Mouse (Mus musculus) WW6 (cell line): Measurements from ENCODE around the gene Hspb8.
"Not testable (repeated sequence)": the region's sequence is repeated elsewhere in the genome, so short reads cannot be mapped to it uniquely, and the experiment has no call there.

ENCODE experiments used
- DNase-seq: peaks from one replicate; pipeline ENCODE4 v3.0.0-alpha.2; 2013; ENCODE audit warnings: low read depth, low spot score

Gene Hspb8

GRCm38 (mm10) chr5:116396104-116396503, 26.6 kb downstream of the Hspb8 start:
- DNase-seq, result no peak

DNA sequence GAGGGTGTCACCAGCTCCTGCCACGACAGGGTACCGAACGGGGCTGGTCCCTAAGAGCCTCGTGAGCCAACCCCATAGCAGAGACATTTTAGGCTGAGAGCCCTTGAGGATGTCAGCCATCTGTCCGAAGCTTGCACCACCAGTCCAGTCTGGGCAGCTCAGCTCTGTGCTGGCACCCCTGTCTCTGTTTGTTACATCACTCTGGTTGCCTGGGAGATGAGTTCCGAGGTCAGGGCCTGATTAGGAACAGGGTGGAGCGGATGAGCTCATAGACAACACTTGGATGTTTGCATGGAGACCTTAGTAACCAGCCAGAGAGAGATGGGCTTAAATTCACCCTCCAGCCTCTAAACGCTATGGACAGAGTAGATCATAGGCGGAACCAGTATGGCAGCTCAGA, 30.1 kb downstream of the Hspb8 start:
- no peak for DNase-seq

DNA sequence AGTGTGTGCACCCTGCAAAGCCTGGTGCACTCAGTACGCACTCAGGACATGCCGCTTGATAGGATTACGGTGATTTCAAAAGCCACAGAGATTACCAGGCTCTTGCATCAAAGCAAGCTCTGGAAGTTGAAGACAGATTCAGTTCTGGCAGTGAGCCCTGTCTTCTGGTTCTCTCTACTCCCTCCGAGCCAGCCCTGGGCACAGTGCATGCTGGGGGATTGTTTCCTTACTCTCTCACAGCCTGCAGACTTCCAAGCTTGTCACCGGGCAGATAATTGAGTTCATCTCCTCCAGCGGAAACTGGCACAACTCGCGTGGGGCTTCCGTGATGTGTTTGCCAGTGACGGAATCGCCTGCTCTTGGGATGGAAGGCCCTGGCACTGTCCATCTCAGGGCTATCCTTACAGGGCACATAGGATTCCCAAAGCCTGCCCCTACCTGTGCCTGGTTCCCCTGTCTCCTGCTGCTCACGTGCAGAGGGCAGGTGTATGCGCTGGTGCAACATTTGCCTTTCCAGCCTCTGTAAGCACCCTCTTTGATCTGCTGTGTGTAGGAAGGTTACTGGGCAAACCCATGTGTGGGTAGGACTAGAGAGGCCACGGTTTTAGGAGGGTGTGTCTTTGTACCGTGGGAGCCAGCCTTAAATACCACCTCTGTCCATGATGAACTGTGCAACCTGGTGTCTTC, 32.7 kb downstream of the Hspb8 start:
- DNase-seq, result no peak

DNA sequence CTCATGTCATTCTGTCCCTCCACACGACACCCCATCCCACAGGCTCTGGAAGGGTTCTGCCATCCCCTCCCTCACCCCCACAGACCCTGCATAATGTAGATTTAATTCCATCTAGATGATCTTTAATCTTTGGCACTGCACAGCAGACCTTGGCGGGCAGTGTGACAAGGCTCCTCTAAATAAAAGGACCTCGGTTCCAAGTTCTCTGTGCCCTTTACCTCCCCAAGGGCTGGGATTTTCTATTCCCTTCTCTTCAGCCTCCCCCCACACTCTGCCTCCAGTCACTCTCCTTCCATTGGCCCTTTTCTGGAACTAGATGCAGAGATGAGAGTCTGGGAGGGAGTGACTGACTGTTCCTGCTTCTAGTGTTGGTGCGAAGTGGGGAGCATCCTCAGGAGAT, 33.3 kb downstream of the Hspb8 start:
- DNase-seq, result no peak

- no peak for DNase-seq
These were observed 35.2 kb downstream of the Hspb8 start for GRCm38 (mm10) chr5:116387302-116387935.

DNA sequence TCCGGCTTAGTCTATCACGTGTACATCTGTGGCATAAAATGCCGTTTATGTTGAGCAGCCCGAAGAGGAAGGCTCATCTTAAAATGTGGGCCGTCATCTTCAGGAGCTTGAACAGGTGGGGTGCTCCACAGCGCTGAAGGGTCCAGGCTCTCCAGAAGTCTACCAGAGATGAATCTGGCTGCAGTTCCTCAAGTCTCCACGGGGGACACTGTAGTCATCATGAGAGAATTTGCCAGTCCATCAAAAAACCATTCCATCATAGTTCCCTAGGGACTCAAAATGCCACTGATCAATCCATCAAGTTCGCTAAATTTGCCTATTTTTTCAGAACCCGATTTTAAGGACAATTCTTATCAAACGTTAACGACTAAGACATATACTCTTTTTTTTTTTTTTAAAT, 36.6 kb downstream of the Hspb8 start:
- no peak for DNase-seq

GRCm38 (mm10) chr5:116382646-116383045, 40.0 kb downstream of the Hspb8 start:
- not testable (repeated sequence) for DNase-seq

DNA sequence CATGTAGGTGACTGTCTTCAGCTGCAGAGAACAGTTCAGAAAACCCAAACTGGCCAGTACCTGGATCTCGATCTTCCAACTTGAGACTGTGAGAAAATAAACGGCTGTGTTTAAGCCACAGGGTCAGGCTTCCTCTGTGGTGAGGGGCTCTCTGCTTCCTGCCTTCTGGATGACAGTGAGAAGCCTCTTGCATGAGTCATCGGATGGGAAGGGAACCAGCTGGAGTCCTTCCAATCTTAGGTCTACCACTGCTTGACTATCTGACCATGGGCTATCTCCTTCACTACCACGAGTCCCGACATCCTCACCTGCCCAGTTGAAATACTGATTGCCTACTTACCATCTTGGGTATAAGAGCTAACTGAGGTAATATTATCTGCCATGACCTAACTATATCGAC, 40.9 kb downstream of the Hspb8 start:
- no peak for DNase-seq

DNA sequence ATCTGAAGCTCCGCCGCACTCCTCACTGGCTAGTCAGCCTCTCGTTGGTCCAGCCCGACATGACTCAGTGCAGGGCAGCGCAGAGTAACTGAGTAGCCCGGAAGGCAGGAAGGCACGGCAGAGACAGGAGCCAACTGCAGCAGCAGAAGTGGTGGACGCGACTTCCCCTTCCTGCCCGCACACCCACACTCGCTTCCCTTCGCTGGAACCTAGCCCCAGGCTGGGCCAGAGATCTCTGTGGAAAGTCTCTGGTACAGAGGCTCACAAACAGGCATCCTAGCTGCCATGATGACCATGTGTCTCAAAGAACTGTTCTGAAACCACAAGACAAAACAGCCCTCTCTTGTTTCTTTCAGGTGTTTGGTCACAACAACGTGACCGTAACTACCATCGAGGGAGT, 41.4 kb downstream of the Hspb8 start:
- no peak for DNase-seq

DNA sequence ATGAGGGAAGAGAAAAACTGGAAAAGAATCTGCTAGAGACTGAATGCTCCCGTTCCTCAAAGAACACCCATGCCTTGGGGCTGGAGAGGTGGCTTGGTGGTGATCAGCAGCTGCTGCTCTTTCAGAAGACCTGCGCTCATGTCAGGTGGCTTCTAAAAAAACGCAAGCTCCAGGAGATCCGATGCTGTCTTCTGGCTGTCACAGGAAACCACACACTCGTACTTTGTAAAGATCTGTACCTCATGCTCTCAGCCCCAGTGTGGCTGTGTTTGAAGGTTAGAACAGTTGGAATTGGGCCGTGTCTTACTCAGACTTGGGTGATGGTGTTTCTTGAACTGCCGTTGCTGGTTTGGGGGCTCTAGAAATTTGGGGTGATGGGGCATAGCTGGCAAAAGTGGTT, 42.3 kb downstream of the Hspb8 start:
- DNase-seq, result no peak

DNA sequence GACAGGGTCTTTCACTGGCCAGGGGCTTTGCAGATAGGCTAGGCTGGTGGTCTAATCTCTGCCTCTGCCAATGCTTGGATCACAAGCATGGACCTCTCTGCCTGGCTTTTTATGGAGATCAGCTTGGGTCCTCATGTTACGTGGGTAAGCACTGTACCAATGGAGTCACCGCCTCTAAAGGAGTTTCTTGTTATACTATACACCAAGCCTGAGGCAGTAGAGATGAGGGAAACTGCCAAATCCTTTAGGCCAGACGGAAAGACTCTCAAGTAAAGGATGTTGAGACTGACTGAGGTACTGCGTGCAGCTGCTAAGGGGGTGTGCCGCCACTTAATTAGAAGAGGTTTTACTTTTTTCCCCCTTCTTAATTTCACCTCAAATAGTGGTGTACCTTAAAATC, 43.8 kb downstream of the Hspb8 start:
- DNase-seq, result no peak

DNA sequence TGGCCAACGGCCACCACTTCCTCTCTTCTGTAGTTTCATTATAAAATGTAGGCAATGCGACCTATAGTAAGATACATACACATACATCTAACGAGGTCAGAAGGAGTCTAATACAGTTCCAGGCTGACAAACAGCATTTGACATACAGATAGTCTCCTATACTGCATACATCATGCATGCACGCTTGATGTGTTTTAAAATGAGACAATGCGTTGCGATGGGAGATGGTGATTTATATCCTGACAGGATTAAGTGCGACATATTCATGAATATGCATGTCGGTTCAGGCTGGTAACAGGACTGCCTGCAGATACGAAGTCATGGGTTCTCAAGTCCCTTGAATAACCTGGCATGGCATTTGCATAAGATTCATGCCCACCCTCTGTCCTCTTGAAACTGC, 54.7 kb downstream of the Hspb8 start:
- DNase-seq, result no peak

- DNase-seq, result no peak
These were observed 55.6 kb downstream of the Hspb8 start for GRCm38 (mm10) chr5:116366889-116367682.

DNA sequence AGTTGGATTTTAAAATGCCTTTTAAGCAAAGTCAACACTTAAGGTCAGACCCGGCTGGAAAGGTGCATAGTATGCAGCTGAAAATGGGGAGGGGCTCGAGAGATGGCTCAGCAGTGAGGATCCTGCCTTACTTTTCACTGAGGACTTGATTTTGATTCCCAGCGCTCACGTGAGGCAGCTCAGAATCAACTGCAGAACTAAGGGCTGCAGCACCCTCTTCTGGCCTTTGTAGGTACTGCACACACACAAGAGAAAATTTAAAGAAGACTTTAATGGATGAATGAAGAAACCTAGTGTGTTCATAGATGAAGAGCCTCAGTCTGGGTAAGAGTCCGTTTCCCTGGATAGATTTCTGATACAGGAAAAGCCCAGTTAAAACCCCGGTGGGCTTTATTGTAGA, 61.3 kb downstream of the Hspb8 start:
- DNase-seq, result no peak

- no peak for DNase-seq
These were observed 61.9 kb downstream of the Hspb8 start for GRCm38 (mm10) chr5:116360751-116361150.
